ENCODE assay signal across 9 mouse cellular contexts in genomic region chr9:58155366-58155765, GRCm38 (mm10). TPM values are rescaled to one million over a fixed set of nuclear protein-coding genes. Genes with fewer than 3 reads are reported as not detected.
DNase-seq lines count a peak whose midpoint lies in the region; ATAC-seq and TF ChIP-seq lines count a peak whose summit lies in the region.
"Had no signal": no experiment of that assay in that cellular context is flagged by ENCODE, and none has a peak within 500 bp of the region (broad histone marks: within the 10 kb centered on the region; RNA-seq: fewer than 3 reads in every experiment).

No protein-coding gene starts in this region.

- 69% methylated on average over 3 of the region's 3 CpGs for WGBS in forebrain, embryonic 12.5 days
- 76% methylated on average over 3 of the region's 3 CpGs for WGBS in forebrain, embryonic 11.5 days
- WGBS in heart, adult 2 months: 45% methylated on average over 3 of the region's 3 CpGs
- WGBS in kidney, embryonic 16.5 days: 32% methylated on average over 3 of the region's 3 CpGs

- intact Hi-C loops in heart, adult 2 months (cut with DNase I): loop anchor here (5.0 kb wide), 1 partner anchor 63 kb away; no protein-coding TSS in a partner anchor

- H3K36me3 ChIP-seq in forebrain, embryonic 12.5 days (replicated peaks): no peaks in the 10 kb centered on the region
- no peaks in the 10 kb centered on the region for H3K36me3 ChIP-seq in forebrain, embryonic 11.5 days (ENCODE audit: control insufficient read depth, insufficient read depth, low read length)
- no peaks in the 10 kb centered on the region for H3K36me3 ChIP-seq in heart, adult 2 months (ENCODE audit: control insufficient read depth, insufficient read depth, low read length)
- H3K36me3 ChIP-seq in kidney, embryonic 16.5 days (ENCODE audit: insufficient read depth, low read length): no peaks in the 10 kb centered on the region
- H3K36me3 ChIP-seq: liver, embryonic 13.5 days had no signal

- TF ChIP-seq EP300 in heart, adult 2 months (IDR thresholded peaks at IDR 0.05; ENCODE audit: insufficient read depth, low read depth, low read length): no peak

- TF ChIP-seq CTCF in heart, adult 2 months (IDR thresholded peaks at IDR 0.05): no peak

- H3K79me2 ChIP-seq in heart, adult 2 months (replicated peaks; ENCODE audit: control insufficient read depth, insufficient read depth, low read length): no peaks in the 10 kb centered on the region

- no peak for DNase-seq in forebrain, embryonic 11.5 days (ENCODE audit: low spot score)
- peak; percentile 55 for DNase-seq in MN1 (ENCODE audit: low spot score)
- DNase-seq in heart, adult 2 months: peak; percentile 51 to 63
- DNase-seq in skeletal muscle tissue, adult 2 months (ENCODE audit: low read depth, low spot score): peak; percentile 26
- DNase-seq in layer of hippocampus, adult 18-20 months (ENCODE audit: low spot score in 2 of 2): no peak
- DNase-seq in embryo, embryonic 10 days (ENCODE audit: low spot score): no peak
- DNase-seq: liver, embryonic 13.5 days had no signal

- TF ChIP-seq POLR2A in heart, adult 2 months (IDR thresholded peaks at IDR 0.05; ENCODE audit: insufficient read depth, low read depth, low read length): no peak

- no peaks in the 10 kb centered on the region for H3K27me3 ChIP-seq in forebrain, embryonic 12.5 days
- H3K27me3 ChIP-seq in forebrain, embryonic 11.5 days (ENCODE audit: control insufficient read depth, insufficient read depth, low read length): no peaks in the 10 kb centered on the region
- no peaks in the 10 kb centered on the region for H3K27me3 ChIP-seq in heart, adult 2 months (ENCODE audit: control insufficient read depth, insufficient read depth, low read length)
- H3K27me3 ChIP-seq in kidney, embryonic 16.5 days (ENCODE audit: insufficient read depth, low read length): no peaks in the 10 kb centered on the region
- H3K27me3 ChIP-seq: liver, embryonic 13.5 days had no signal

- no peak overlapping the region for H3K9ac ChIP-seq in forebrain, embryonic 12.5 days
- H3K9ac ChIP-seq in forebrain, embryonic 11.5 days (ENCODE audit: low read length): no peak overlapping the region
- no peak overlapping the region for H3K9ac ChIP-seq in heart, adult 2 months (ENCODE audit: low read depth, low read length)
- no peak overlapping the region for H3K9ac ChIP-seq in kidney, embryonic 16.5 days (replicated peaks; ENCODE audit: low read length)
- H3K9ac ChIP-seq: liver, embryonic 13.5 days had no signal

- no peaks in the 10 kb centered on the region for H3K9me3 ChIP-seq in forebrain, embryonic 12.5 days
- no peaks in the 10 kb centered on the region for H3K9me3 ChIP-seq in forebrain, embryonic 11.5 days (ENCODE audit: control insufficient read depth, low read length)
- no peaks in the 10 kb centered on the region for H3K9me3 ChIP-seq in kidney, embryonic 16.5 days (ENCODE audit: low read length)
- H3K9me3 ChIP-seq: liver, embryonic 13.5 days had no signal

- no peak overlapping the region for H3K4me2 ChIP-seq in forebrain, embryonic 12.5 days
- no peak overlapping the region for H3K4me2 ChIP-seq in forebrain, embryonic 11.5 days (ENCODE audit: low read depth, low read length, severe bottlenecking)
- no peak overlapping the region for H3K4me2 ChIP-seq in kidney, embryonic 16.5 days (replicated peaks; ENCODE audit: low read depth, low read length)
- H3K4me2 ChIP-seq: liver, embryonic 13.5 days had no signal

- peaks cover 18% of the 10 kb centered on the region for H3K4me1 ChIP-seq in forebrain, embryonic 12.5 days
- H3K4me1 ChIP-seq in forebrain, embryonic 11.5 days (replicated peaks; ENCODE audit: control insufficient read depth, insufficient read depth, low read length): 0 out of 2 replicates have a peak, but pooled peaks cover 2% of the 10 kb centered on the region
- no peaks in the 10 kb centered on the region; the same call in 1 of the 2 replicates for H3K4me1 ChIP-seq in heart, adult 2 months (ENCODE audit: control insufficient read depth, insufficient read depth, low read length)
- H3K4me1 ChIP-seq in kidney, embryonic 16.5 days (ENCODE audit: insufficient read depth, low read length): peaks cover 45% of the 10 kb centered on the region
- H3K4me1 ChIP-seq: liver, embryonic 13.5 days had no signal

- no peak for ATAC-seq in forebrain, embryonic 12.5 days (ENCODE audit: low FRiP score)
- no peak for ATAC-seq in forebrain, embryonic 11.5 days (replicated peaks; ENCODE audit: low FRiP score)
- ATAC-seq in kidney, embryonic 16.5 days (ENCODE audit: low FRiP score, low TSS enrichment): 0 out of 2 replicates have a peak, but pooled peaks have one; percentile 25

- H3K27ac ChIP-seq in forebrain, embryonic 12.5 days: peak overlapping the region; percentile 21
- H3K27ac ChIP-seq in forebrain, embryonic 11.5 days (ENCODE audit: low read depth, low read length): no peak overlapping the region
- no peak overlapping the region for H3K27ac ChIP-seq in heart, adult 2 months
- H3K27ac ChIP-seq in kidney, embryonic 16.5 days (ENCODE audit: low read length): peak overlapping the region; percentile 67
- H3K27ac ChIP-seq: liver, embryonic 13.5 days had no signal

- H3K4me3 ChIP-seq in forebrain, embryonic 12.5 days (replicated peaks): no peak overlapping the region
- H3K4me3 ChIP-seq in forebrain, embryonic 11.5 days (ENCODE audit: low read depth, low read length): no peak overlapping the region
- H3K4me3 ChIP-seq in heart, adult 2 months: no peak overlapping the region
- H3K4me3 ChIP-seq in kidney, embryonic 16.5 days (ENCODE audit: low read length): no peak overlapping the region
- H3K4me3 ChIP-seq: liver, embryonic 13.5 days had no signal

RNA-seq across cellular contexts. Expression of gene Ccdc33, which starts 36.7 kb away (rescaled TPM):
- polyA plus RNA-seq in forebrain, embryonic 12.5 days (2016; fragmentation: Nextera tagmentation; extraction: Ambion mirVana): 1.5 and 2.4 TPM in 2 replicates
- polyA plus RNA-seq in forebrain, embryonic 11.5 days (2014; fragmentation: Nextera tagmentation; extraction: Ambion mirVana): 0.88 and 1.1 TPM in 2 replicates
- not detected for total RNA-seq in heart, adult 2 months (2021)
- 1.3 TPM in 1 of 2 replicates, not detected in the other for polyA plus RNA-seq in heart, adult 2 months (2012; rRNA removed)
- 0.13 and 0.21 TPM in 2 replicates for polyA plus RNA-seq in kidney, embryonic 16.5 days (2015; fragmentation: Nextera tagmentation; extraction: Ambion mirVana)
- total RNA-seq in layer of hippocampus, adult 18-20 months (2021): under 1 TPM; 0.91 to 0.94 TPM
- polyA plus RNA-seq: liver, embryonic 13.5 days had no signal

RNA-seq across cellular contexts. Expression of gene Islr, which starts 48.7 kb away (rescaled TPM):
- polyA plus RNA-seq in forebrain, embryonic 12.5 days (2016; fragmentation: Nextera tagmentation; extraction: Ambion mirVana): 16.4 and 17.9 TPM in 2 replicates
- polyA plus RNA-seq in forebrain, embryonic 11.5 days (2014; fragmentation: Nextera tagmentation; extraction: Ambion mirVana): 9.4 and 11.7 TPM in 2 replicates
- total RNA-seq in heart, adult 2 months (2021): 10 to 100 TPM; 19.1 to 29.8 TPM
- 100.0 and 139 TPM in 2 replicates for polyA plus RNA-seq in heart, adult 2 months (2012; rRNA removed)
- 94.8 and 96.1 TPM in 2 replicates for polyA plus RNA-seq in kidney, embryonic 16.5 days (2015; fragmentation: Nextera tagmentation; extraction: Ambion mirVana)
- total RNA-seq in layer of hippocampus, adult 18-20 months (2021): 10 to 100 TPM; 10.1 to 15.5 TPM

RNA-seq across cellular contexts. Expression of gene Islr2, which starts 48.8 kb away (rescaled TPM):
- polyA plus RNA-seq in forebrain, embryonic 12.5 days (2016; fragmentation: Nextera tagmentation; extraction: Ambion mirVana): 52.3 and 60.8 TPM in 2 replicates
- polyA plus RNA-seq in forebrain, embryonic 11.5 days (2014; fragmentation: Nextera tagmentation; extraction: Ambion mirVana): 18.1 and 21.1 TPM in 2 replicates
- total RNA-seq in heart, adult 2 months (2021): under 1 TPM; 0.57 to 0.96 TPM
- polyA plus RNA-seq in heart, adult 2 months (2012; rRNA removed): 0.61 and 1.8 TPM in 2 replicates
- 0.17 and 0.23 TPM in 2 replicates for polyA plus RNA-seq in kidney, embryonic 16.5 days (2015; fragmentation: Nextera tagmentation; extraction: Ambion mirVana)
- total RNA-seq in layer of hippocampus, adult 18-20 months (2021): 100 to 1,000 TPM; 113 to 122 TPM

Comparison
In these comparisons a context has a peak if more than half of its experiments do, and no peak if none do; other contexts are left out.
1. H3K27ac ChIP-seq: peak in forebrain, embryonic 12.5 days (single experiment) and kidney, embryonic 16.5 days (single experiment); none in forebrain, embryonic 11.5 days (single experiment) and heart, adult 2 months (single experiment).
2. DNase-seq: peak in MN1 (single experiment), heart, adult 2 months (2 of 2) and skeletal muscle tissue, adult 2 months (single experiment); none in forebrain, embryonic 11.5 days (single experiment), layer of hippocampus, adult 18-20 months (0 of 2) and embryo, embryonic 10 days (single experiment).